Mouse (Mus musculus): ENCODE results near the gene Cd274.

DNA sequence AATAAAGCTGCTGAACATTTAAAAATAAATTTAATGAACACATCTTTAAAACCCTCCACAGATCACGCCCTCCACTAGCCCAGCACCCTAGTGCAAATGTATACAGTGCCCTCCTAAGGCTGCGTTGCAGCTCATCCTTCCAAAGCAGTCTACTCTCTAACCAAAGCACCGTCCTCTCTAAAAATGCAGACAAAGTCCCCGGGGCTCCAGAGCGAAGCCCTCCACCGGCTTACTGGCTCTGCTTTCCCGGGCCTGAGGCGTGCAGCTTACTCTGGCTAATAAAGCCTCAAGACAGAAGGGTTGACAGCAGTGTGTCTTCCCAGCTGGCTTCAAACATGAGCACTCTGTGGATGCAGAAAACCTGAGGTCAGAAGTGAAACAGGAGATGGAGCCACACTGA lies 53.1 kb downstream of the Cd274 start:
- TF ChIP-seq CTCF (IDR thresholded peaks at IDR 0.05; ENCODE audit: low read depth) (no peak), EP300 (IDR thresholded peaks at IDR 0.05; ENCODE audit: low read depth) (no peak)

Measured in liver, postnatal 0 days (tissue).